Mouse (Mus musculus) embryo, embryonic 9.5 days (tissue): Measurements from ENCODE around the gene Sprr2j-ps.

Experiments used
- DNase-seq: peaks from one replicate; pipeline ENCODE4 v3.0.0-alpha.2; 2017; ENCODE audit errors: extremely low spot score

The Sprr2j-ps gene

GRCm38 (mm10) chr3:92417782-92418181 lies at the start of gene Sprr2j-ps:
Gene Sprr2j-ps, plus strand, starts transcription at chr3:92418082.
- no peak for DNase-seq

- no peak for DNase-seq
Observed at GRCm38 (mm10) chr3:92373613-92374012, 44.3 kb upstream of the Sprr2j-ps start.

- no peak for DNase-seq
Observed at GRCm38 (mm10) chr3:92385385-92385784, 32.5 kb upstream of the Sprr2j-ps start, which contains the start of gene Sprr2h. Gene Sprr2h, plus strand, starts transcription at chr3:92385685.

GRCm38 (mm10) chr3:92394301-92394700 lies 23.6 kb upstream of the Sprr2j-ps start:
- DNase-seq = no peak

GRCm38 (mm10) chr3:92407691-92408090 lies 10.2 kb upstream of the Sprr2j-ps start, which contains the start of gene Sprr2i:
Gene Sprr2i, plus strand, starts transcription at chr3:92407991.
- DNase-seq = no peak

GRCm38 (mm10) chr3:92429323-92429722 lies 11.4 kb downstream of the Sprr2j-ps start, which contains the start of gene Gm9774:
Gene Gm9774, minus strand, starts transcription at chr3:92429423.
- DNase-seq = no peak

GRCm38 (mm10) chr3:92432282-92432681 lies 14.4 kb downstream of the Sprr2j-ps start, which contains the start of gene Sprr2k:
Gene Sprr2k, plus strand, starts transcription at chr3:92432582.
- no peak for DNase-seq

- DNase-seq = no peak
Observed at GRCm38 (mm10) chr3:92438689-92439088, 20.8 kb downstream of the Sprr2j-ps start, which contains the start of gene Sprr1b. Gene Sprr1b, minus strand, starts transcription at chr3:92438789.

GRCm38 (mm10) chr3:92440177-92440576 lies 22.3 kb downstream of the Sprr2j-ps start:
- DNase-seq = no peak

- no peak for DNase-seq
Observed at GRCm38 (mm10) chr3:92455151-92455550, 37.3 kb downstream of the Sprr2j-ps start.

- no peak for DNase-seq
Observed at GRCm38 (mm10) chr3:92458620-92459019, 40.7 kb downstream of the Sprr2j-ps start, which contains the start of gene Sprr3. Gene Sprr3, minus strand, starts transcription at chr3:92458720.

- no peak for DNase-seq
Observed at GRCm38 (mm10) chr3:92466576-92466975, 48.7 kb downstream of the Sprr2j-ps start.

GRCm38 (mm10) chr3:92467424-92467823 lies 49.5 kb downstream of the Sprr2j-ps start:
- DNase-seq = no peak
